Mouse (Mus musculus): ENCODE results near the gene Peli1.

- TF ChIP-seq CTCF (IDR thresholded peaks at IDR 0.05; ENCODE audit: low read depth), result no peak
- no peak for TF ChIP-seq EP300 (optimal IDR thresholded peaks at IDR 0.05)
Observed at GRCm38 (mm10) chr11:21051716-21052115, 39.4 kb upstream of the Peli1 start.

Data from stomach, postnatal 0 days (tissue).